Mouse (Mus musculus) embryonic facial prominence, embryonic 10.5 days (tissue): Measurements from ENCODE around the gene Ppp5c. TPM values are rescaled to one million over a fixed set of nuclear protein-coding genes. Genes with fewer than 3 reads are reported as not detected.

Experiments
- DNase-seq: peaks from one replicate; pipeline ENCODE4 v3.0.0-alpha.2; 2017; ENCODE audit warnings: low spot score
- H3K27ac ChIP-seq: fragments of 300-500 bp; sonication (generic); replicated peaks from 2 replicates; pipeline ENCODE4 v1.5.1; 2016; ENCODE audit warnings: mild to moderate bottlenecking
- H3K27me3 ChIP-seq: fragments of 300-500 bp; sonication (generic); replicated peaks from 2 replicates; pipeline ENCODE4 v1.6.1; 2016; ENCODE audit warnings: low read depth, mild to moderate bottlenecking; ENCODE audit not compliant: poor library complexity, severe bottlenecking
- H3K36me3 ChIP-seq: fragments of 300-500 bp; sonication (generic); replicated peaks from 2 replicates; pipeline ENCODE4 v1.6.1; 2016; ENCODE audit warnings: mild to moderate bottlenecking, moderate library complexity
- H3K4me1 ChIP-seq: fragments of 300-500 bp; sonication (generic); 2 replicates; pipeline ENCODE4 v1.6.1; 2016
- H3K4me3 ChIP-seq: fragments of 300-500 bp; sonication (generic); 2 replicates; pipeline ENCODE4 v1.5.1; 2016; ENCODE audit warnings: mild to moderate bottlenecking, moderate library complexity
- H3K9me3 ChIP-seq: fragments of 300-500 bp; sonication (generic); 2 replicates; pipeline ENCODE4 v1.6.1; 2016; ENCODE audit warnings: mild to moderate bottlenecking
- WGBS: fragments of 180-500 bp; shearing (Covaris S2); methylation state at CpG from one replicate; pipeline ENCODE4 v1.1.7; 2016; 5-methylcytosine and 5-hydroxymethylcytosine counted together
- polyA plus RNA-seq: library from polyadenylated mRNA; unstranded; fragments of >200 nt; fragmentation: Nextera tagmentation; extraction: Ambion mirVana; gene quantifications from 2 replicates; pipeline ENCODE4 v1.2.1, GENCODE M21; 2016

Ppp5c gene
- polyA plus RNA-seq, 1 experiment from 2014 or later: 138 TPM

GRCm38 (mm10) chr7:17048431-17049190 lies 20.9 kb upstream of the Ppp5c start:
- Histone ChIP-seq H3K4me1 (no peaks in the 10 kb centered on the region), H3K4me3 (no peak overlapping the region), H3K27me3 (no peaks in the 10 kb centered on the region), H3K27ac (no peak overlapping the region), H3K36me3 (peaks cover 23% of the 10 kb centered on the region; the same call in 1 of the 2 replicates), H3K9me3 (no peaks in the 10 kb centered on the region; the same call in 1 of the 2 replicates)
- WGBS: 87% methylated on average over 10 of the region's 10 CpGs
- no peak for DNase-seq

GRCm38 (mm10) chr7:17047041-17047682 lies 19.4 kb upstream of the Ppp5c start:
- Histone ChIP-seq H3K27ac (no peak overlapping the region), H3K27me3 (no peaks in the 10 kb centered on the region), H3K4me1 (no peaks in the 10 kb centered on the region), H3K9me3 (no peaks in the 10 kb centered on the region), H3K36me3 (peaks cover 19% of the 10 kb centered on the region; the same call in 1 of the 2 replicates), H3K4me3 (no peak overlapping the region)
- no peak for DNase-seq
- WGBS: 87% methylated on average over 5 of the region's 5 CpGs

DNA sequence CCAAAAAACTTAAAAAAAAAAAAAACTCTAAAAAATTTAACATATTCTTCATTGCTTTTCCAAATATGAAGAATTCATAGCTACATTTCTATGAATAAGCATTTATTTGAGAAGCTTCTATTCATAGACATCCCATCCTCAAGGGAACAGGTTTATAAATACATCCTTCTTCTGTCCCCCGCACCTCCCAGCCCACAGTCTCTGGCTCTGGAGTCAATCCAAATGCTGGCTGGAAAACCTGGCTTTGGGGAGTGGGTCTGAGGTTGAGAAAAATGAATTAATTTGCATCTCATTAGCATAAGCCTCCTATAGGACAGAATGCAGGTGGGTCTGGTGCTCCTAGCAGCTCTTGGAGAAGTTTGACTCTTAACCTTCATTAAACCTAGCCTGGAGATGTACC lies 18.0 kb upstream of the Ppp5c start:
- no peak overlapping the region for H3K4me3 ChIP-seq
- no peaks in the 10 kb centered on the region for H3K27me3 ChIP-seq
- no peak for DNase-seq
- H3K27ac ChIP-seq: no peak overlapping the region
- 83% methylated on average over 1 of the region's 1 CpGs for WGBS
- peaks cover 26% of the 10 kb centered on the region; the same call in 1 of the 2 replicates for H3K36me3 ChIP-seq
- H3K9me3 ChIP-seq: no peaks in the 10 kb centered on the region
- no peaks in the 10 kb centered on the region for H3K4me1 ChIP-seq

DNA sequence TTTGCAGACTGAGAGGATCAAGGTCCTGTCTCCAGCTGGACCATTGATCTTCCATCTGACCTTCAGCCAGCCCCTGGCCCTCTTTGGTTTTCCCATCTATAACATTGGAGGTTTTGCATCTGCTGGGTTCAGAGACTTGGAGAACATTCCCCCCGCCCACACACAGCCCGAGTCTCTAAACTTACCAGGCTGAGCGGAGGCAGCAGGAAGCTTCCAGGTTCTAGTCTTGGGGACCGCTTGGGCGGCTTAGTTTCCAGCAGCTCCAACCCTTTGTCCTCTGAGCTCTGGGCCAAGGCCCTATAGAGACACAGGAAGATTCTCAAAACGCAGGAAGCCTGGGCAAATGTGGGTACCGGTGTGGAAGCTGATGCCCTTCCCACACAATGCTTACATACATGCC lies 11.6 kb upstream of the Ppp5c start:
- Histone ChIP-seq H3K4me1 (peaks cover 10% of the 10 kb centered on the region; the same call in 1 of the 2 replicates), H3K27ac (no peak overlapping the region), H3K36me3 (peaks cover 41% of the 10 kb centered on the region), H3K4me3 (no peak overlapping the region), H3K27me3 (no peaks in the 10 kb centered on the region), H3K9me3 (no peaks in the 10 kb centered on the region)
- DNase-seq: no peak
- WGBS: 93% methylated on average over 7 of the region's 7 CpGs

GRCm38 (mm10) chr7:17038018-17038695 lies 10.4 kb upstream of the Ppp5c start:
- no peak for DNase-seq
- Histone ChIP-seq H3K4me3 (no peak overlapping the region), H3K27me3 (no peaks in the 10 kb centered on the region), H3K36me3 (peaks cover 39% of the 10 kb centered on the region), H3K9me3 (no peaks in the 10 kb centered on the region), H3K27ac (0 out of 2 replicates have a peak overlapping the region, but pooled peaks have one; percentile 24), H3K4me1 (peaks cover 10% of the 10 kb centered on the region; the same call in 1 of the 2 replicates)
- WGBS: 52% methylated on average over 9 of the region's 9 CpGs

DNA sequence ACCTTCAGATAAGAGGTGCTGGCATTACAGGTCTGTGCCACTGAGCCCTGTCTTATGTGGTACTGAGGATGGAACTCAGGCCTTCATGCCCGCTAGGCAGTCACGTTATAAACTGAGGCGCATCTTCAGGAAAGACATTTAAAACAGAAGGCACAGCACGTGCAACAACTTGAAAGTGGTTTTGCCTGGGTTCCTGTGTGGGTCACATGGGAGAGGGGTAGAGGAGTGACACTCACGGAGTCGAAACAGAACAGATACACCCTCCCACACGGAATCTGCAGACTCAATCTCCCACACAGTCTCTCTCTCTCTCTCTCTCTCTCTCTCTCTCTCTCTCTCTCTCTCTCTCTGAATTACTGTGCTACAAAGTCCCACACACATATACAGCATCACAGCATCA lies 2.5 kb upstream of the Ppp5c start:
- H3K27me3 ChIP-seq: no peaks in the 10 kb centered on the region
- peaks cover 13% of the 10 kb centered on the region for H3K36me3 ChIP-seq
- no peaks in the 10 kb centered on the region for H3K9me3 ChIP-seq
- DNase-seq: no peak
- H3K4me1 ChIP-seq: peaks cover 24% of the 10 kb centered on the region
- 85% methylated on average over 7 of the region's 7 CpGs for WGBS
- H3K27ac ChIP-seq: no peak overlapping the region
- no peak overlapping the region for H3K4me3 ChIP-seq

DNA sequence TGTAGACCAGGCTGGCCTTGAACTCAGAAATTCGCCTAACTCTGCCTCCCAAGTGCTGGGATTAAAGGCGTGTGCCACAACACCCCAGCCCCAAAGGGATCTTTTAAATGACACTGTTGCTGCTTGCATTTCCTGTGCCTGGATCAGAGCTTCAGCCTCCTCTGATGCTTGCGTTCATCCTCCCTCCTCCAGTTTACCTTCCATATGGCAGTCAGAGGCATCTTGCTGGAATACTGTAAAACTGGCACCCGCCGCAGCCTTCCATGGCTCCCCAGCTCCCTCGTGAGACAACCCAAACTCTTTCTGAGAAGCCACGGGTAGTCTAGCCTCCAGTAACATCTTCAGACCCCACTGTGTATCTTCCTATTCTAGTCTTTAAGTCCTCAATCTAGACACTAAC lies 1.2 kb upstream of the Ppp5c start:
- no peaks in the 10 kb centered on the region for H3K9me3 ChIP-seq
- no peak overlapping the region for H3K27ac ChIP-seq
- H3K4me3 ChIP-seq: no peak overlapping the region
- H3K27me3 ChIP-seq: no peaks in the 10 kb centered on the region
- H3K36me3 ChIP-seq: peaks cover 21% of the 10 kb centered on the region
- DNase-seq: no peak
- 75% methylated on average over 7 of the region's 7 CpGs for WGBS
- H3K4me1 ChIP-seq: peaks cover 37% of the 10 kb centered on the region

DNA sequence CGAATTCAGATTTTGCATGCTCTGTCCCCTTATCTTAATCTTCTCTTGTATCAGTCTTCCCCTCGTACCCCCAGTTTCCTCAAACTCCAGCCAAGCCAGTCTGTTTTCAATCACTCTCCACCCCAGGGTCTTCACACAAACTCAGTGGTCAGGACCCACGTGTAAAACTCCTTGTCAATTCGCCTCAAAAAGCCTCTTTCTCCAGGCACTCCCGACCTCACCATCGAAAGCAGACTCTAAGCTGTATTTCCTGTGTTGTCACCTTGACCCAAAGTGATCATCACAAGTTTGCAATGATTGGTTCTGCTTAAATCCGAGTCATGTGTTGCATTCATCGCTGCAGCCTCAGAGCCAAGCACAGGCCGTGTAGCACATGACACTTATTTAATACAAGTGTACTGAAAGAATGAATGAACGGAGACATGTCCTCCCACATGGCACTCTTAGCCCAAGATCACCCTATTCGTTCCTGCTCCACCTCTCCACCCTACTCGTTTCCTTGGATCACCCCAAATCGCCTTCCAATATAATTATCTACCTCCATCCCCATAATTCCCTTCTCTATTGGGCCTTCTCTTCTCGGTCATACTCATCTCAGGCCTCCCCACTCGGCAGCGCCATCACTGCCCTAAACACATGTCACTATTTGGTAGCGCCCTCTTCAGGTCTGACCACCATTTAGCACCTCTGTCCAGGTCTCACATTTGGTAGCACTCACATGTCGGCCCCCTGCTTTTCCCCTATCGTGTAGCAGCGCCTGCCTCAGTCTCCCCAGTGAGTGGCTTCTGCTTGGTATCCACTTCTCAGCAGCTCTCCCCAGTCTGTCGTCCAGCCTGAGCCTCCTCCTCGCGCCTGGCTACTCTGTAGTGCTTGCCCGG lies 775 bp downstream of the Ppp5c start:
- Histone ChIP-seq H3K27me3 (no peaks in the 10 kb centered on the region), H3K27ac (peak overlapping the region; percentile 94), H3K9me3 (no peaks in the 10 kb centered on the region), H3K4me1 (peaks cover 40% of the 10 kb centered on the region), H3K36me3 (peaks cover 41% of the 10 kb centered on the region), H3K4me3 (peak overlapping the region; percentile 88)
- no peak for DNase-seq
- WGBS: 7% methylated on average over 24 of the region's 24 CpGs

- peak overlapping the region; percentile 88 for H3K4me3 ChIP-seq
These were observed 1.7 kb downstream of the Ppp5c start for GRCm38 (mm10) chr7:17025896-17026622.

GRCm38 (mm10) chr7:17025505-17025894 lies 2.2 kb downstream of the Ppp5c start:
- 89% methylated on average over 4 of the region's 4 CpGs for WGBS
- no peak overlapping the region for H3K27ac ChIP-seq
- no peak for DNase-seq
- H3K27me3 ChIP-seq: no peaks in the 10 kb centered on the region
- peak overlapping the region; percentile 88 for H3K4me3 ChIP-seq
- no peaks in the 10 kb centered on the region for H3K9me3 ChIP-seq
- H3K4me1 ChIP-seq: peaks cover 40% of the 10 kb centered on the region
- H3K36me3 ChIP-seq: peaks cover 55% of the 10 kb centered on the region

More at GRCm38 (mm10) chr7:17025896-17026622, 1.7 kb downstream of the Ppp5c start:
- H3K27me3 ChIP-seq: no peaks in the 10 kb centered on the region
- DNase-seq: no peak
- no peaks in the 10 kb centered on the region for H3K9me3 ChIP-seq
- H3K27ac ChIP-seq: no peak overlapping the region
- H3K4me1 ChIP-seq: peaks cover 40% of the 10 kb centered on the region
- peaks cover 50% of the 10 kb centered on the region for H3K36me3 ChIP-seq
- WGBS: 73% methylated on average over 9 of the region's 9 CpGs

- Histone ChIP-seq H3K27ac (no peak overlapping the region), H3K4me1 (peaks cover 40% of the 10 kb centered on the region), H3K9me3 (no peaks in the 10 kb centered on the region), H3K4me3 (peak overlapping the region; percentile 16; the same call in 1 of the 2 replicates), H3K36me3 (peaks cover 61% of the 10 kb centered on the region), H3K27me3 (no peaks in the 10 kb centered on the region)
- WGBS: 86% methylated on average over 10 of the region's 10 CpGs
- no peak for DNase-seq
These were observed 2.8 kb downstream of the Ppp5c start for GRCm38 (mm10) chr7:17024814-17025504.
